Mouse (Mus musculus) hindbrain, embryonic 11.5 days (tissue): ENCODE results near the gene Wipf1. TPM values are rescaled to one million over a fixed set of nuclear protein-coding genes. Genes with fewer than 3 reads are reported as not detected.

Experiments used
- ATAC-seq: fragments of 200-750 bp; cut with Nextera tagmentation; 2 replicates; pipeline ENCODE4 v1.8.0; 2017; ENCODE audit warnings: mild to moderate bottlenecking, moderate TSS enrichment, moderate library complexity; ENCODE audit not compliant: low FRiP score
- DNase-seq: peaks from one replicate; pipeline ENCODE4 v3.0.0-alpha.2; 2015; ENCODE audit warnings: low spot score
- H3K27ac ChIP-seq: fragments of 300-500 bp; sonication (generic); 2 replicates; pipeline ENCODE4 v1.5.1; 2014; ENCODE audit warnings: mild to moderate bottlenecking, low read depth, low read length
- H3K27me3 ChIP-seq: fragments of 300-500 bp; sonication (generic); 2 replicates; pipeline ENCODE4 v1.6.1; 2014; ENCODE audit warnings: mild to moderate bottlenecking, low read length, moderate library complexity, mixed read lengths; ENCODE audit not compliant: control insufficient read depth, insufficient read depth
- H3K36me3 ChIP-seq: fragments of 300-500 bp; sonication (generic); 2 replicates; pipeline ENCODE4 v1.6.1; 2014; ENCODE audit warnings: mild to moderate bottlenecking, low read length, moderate library complexity, mixed read lengths; ENCODE audit not compliant: control insufficient read depth, insufficient read depth
- H3K4me1 ChIP-seq: fragments of 300-500 bp; sonication (generic); replicated peaks from 2 replicates; pipeline ENCODE4 v1.6.1; 2014; ENCODE audit warnings: low read length, mixed read lengths; ENCODE audit not compliant: control insufficient read depth, insufficient read depth
- H3K4me2 ChIP-seq: fragments of 300-500 bp; sonication (generic); replicated peaks from 2 replicates; pipeline ENCODE4 v1.6.1; 2014; ENCODE audit warnings: mild to moderate bottlenecking, low read depth, low read length
- H3K4me3 ChIP-seq: fragments of 300-500 bp; sonication (generic); 2 replicates; pipeline ENCODE4 v1.5.1; 2014; ENCODE audit warnings: low read depth, low read length
- H3K9ac ChIP-seq: fragments of 300-500 bp; sonication (generic); 2 replicates; pipeline ENCODE4 v1.6.1; 2014; ENCODE audit warnings: low read depth, low read length
- H3K9me3 ChIP-seq: fragments of 300-500 bp; sonication (generic); 2 replicates; pipeline ENCODE4 v1.6.1; 2016; ENCODE audit warnings: low read length; ENCODE audit not compliant: control insufficient read depth
- WGBS: fragments of 180-500 bp; shearing (Covaris S2); extraction: QIAGEN DNeasy Blood & Tissue Kit; methylation state at CpG from one replicate; pipeline ENCODE4 v1.1.7; 2014; 5-methylcytosine and 5-hydroxymethylcytosine counted together
- polyA plus RNA-seq: library from polyadenylated mRNA; unstranded; fragments of >200 nt; fragmentation: Nextera tagmentation; extraction: Ambion mirVana; gene quantifications from 2 replicates; pipeline ENCODE4 v1.2.1, GENCODE M21; 2014

Gene Wipf1
- polyA plus RNA-seq, 1 experiment from 2014 or later = 9.7 TPM

DNA sequence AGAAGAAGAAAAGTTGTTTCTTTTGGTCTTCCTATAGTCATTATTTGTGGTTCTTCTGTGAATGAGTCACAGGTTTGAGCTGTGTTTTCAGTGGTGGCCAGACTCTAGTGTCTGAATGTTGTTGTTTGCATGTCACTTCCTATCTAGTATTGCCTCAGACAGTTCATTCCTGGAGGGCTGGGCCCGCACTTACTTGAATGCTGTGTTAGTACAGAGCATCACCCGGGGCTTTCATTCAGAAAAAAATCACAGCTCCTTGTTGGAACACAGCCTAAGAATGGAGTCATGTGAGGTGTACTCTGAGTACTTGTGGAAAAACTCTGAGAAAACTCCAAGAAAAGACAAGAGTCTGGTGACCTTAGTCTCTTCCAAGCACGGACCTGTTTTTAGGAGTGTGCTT lies 23.4 kb upstream of the Wipf1 start:
- Histone ChIP-seq H3K4me1 (no peaks in the 10 kb centered on the region), H3K9ac (no peak overlapping the region), H3K36me3 (no peaks in the 10 kb centered on the region), H3K9me3 (no peaks in the 10 kb centered on the region), H3K4me2 (no peak overlapping the region), H3K4me3 (no peak overlapping the region), H3K27me3 (no peaks in the 10 kb centered on the region), H3K27ac (no peak overlapping the region)
- no peak for ATAC-seq
- 85% methylated on average over 3 of the region's 3 CpGs for WGBS
- no peak for DNase-seq

DNA sequence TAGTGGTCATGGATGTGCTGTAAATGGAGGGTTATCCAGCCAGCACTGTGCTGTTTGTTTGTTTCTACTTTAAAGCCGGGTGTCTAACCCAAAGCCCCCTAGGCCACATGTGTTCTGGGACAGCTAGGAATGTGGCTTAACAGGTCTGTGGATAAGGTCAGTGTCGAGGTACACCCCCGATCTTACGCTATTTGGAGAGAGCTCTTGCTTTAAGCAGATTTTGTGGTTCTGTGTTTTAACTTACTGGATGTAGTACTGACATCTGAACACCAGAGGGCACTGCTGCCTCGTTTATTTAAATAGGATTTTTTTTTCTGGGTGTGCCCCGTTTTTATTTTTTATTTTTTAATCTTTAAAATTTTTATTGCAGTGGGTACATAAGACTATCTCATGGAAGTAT lies 21.2 kb upstream of the Wipf1 start:
- H3K9ac ChIP-seq = no peak overlapping the region
- H3K4me3 ChIP-seq = no peak overlapping the region
- no peak overlapping the region for H3K4me2 ChIP-seq
- 27% methylated on average over 6 of the region's 6 CpGs for WGBS
- no peaks in the 10 kb centered on the region for H3K27me3 ChIP-seq
- no peaks in the 10 kb centered on the region for H3K9me3 ChIP-seq
- H3K27ac ChIP-seq = no peak overlapping the region
- ATAC-seq = no peak
- H3K36me3 ChIP-seq = no peaks in the 10 kb centered on the region
- H3K4me1 ChIP-seq = no peaks in the 10 kb centered on the region
- peak; percentile 75 for DNase-seq

DNA sequence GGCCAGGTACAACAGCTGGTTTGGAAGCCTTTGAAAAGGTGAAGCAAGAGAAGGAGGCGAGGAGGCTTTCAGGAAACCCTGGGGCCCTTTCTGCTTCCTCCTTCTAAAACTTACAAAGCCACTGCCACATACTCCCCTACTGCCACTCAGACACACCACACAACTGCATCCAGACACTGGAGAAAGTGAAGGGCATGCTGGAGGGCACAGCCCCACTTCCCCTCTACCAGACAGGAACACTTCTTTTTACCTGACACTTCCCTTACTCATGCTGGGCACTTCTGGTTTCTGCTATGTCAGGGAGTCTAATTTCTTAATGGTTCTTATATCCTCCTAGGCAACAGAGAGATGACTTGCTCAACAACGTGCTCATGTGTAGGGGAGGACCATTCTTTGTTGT lies 19.0 kb upstream of the Wipf1 start:
- Histone ChIP-seq H3K4me1 (no peaks in the 10 kb centered on the region; the same call in 1 of the 2 replicates), H3K9me3 (no peaks in the 10 kb centered on the region), H3K4me3 (no peak overlapping the region), H3K36me3 (no peaks in the 10 kb centered on the region), H3K9ac (no peak overlapping the region), H3K27me3 (no peaks in the 10 kb centered on the region), H3K27ac (no peak overlapping the region), H3K4me2 (no peak overlapping the region)
- ATAC-seq (no peak), DNase-seq (no peak)
- WGBS = 65% methylated on average over 2 of the region's 2 CpGs

DNA sequence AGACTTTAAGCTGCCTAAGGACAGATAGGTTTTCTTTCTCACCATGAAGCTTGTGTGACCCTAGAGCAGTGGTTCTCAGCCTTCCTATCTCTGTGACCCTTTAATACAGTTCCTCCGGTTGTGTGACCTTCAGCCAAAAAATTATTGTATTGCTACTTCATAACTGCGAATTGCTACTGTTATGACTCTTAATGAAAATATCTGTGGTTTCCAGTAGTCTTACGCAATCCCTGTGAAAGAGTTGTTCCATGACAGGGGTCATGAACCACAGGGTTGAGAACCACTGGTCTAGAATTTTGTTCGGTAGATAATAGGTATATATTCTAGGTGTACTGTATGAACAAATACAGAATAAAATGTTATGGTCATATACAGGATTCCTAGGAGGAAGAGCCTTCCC lies 17.7 kb upstream of the Wipf1 start:
- ATAC-seq (no peak), DNase-seq (no peak)
- no peak overlapping the region for H3K9ac ChIP-seq
- no peaks in the 10 kb centered on the region for H3K36me3 ChIP-seq
- no peaks in the 10 kb centered on the region; the same call in 1 of the 2 replicates for H3K4me1 ChIP-seq
- H3K27ac ChIP-seq = no peak overlapping the region
- H3K4me3 ChIP-seq = no peak overlapping the region
- no peaks in the 10 kb centered on the region for H3K9me3 ChIP-seq
- H3K4me2 ChIP-seq = no peak overlapping the region
- WGBS = 89% methylated on average over 4 of the region's 4 CpGs
- no peaks in the 10 kb centered on the region for H3K27me3 ChIP-seq

DNA sequence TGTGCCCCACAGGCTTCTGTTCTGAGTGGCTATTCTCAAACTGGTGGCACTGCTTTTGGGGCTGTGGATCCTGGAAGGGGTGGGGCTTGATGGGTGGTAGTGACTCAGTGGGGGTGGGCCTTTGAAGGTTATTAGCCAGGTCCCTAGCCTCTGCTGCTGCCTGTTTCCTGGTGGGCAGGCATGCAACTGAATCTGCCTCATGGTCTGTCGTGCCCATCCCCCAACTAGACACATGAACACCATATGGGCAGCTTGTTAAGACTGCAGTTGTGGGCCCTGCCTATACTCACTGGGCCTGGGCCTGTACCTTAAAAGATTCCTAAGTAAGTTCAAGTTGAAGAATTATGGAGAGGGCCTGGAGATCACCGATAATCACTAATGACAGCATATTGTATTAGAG lies 16.0 kb upstream of the Wipf1 start:
- H3K27me3 ChIP-seq = no peaks in the 10 kb centered on the region
- H3K4me2 ChIP-seq = no peak overlapping the region
- no peaks in the 10 kb centered on the region for H3K36me3 ChIP-seq
- DNase-seq = peak; percentile 40
- 71% methylated on average over 2 of the region's 2 CpGs for WGBS
- H3K4me1 ChIP-seq = no peaks in the 10 kb centered on the region; the same call in 1 of the 2 replicates
- H3K9ac ChIP-seq = no peak overlapping the region
- ATAC-seq = no peak
- H3K27ac ChIP-seq = no peak overlapping the region
- H3K9me3 ChIP-seq = no peaks in the 10 kb centered on the region
- H3K4me3 ChIP-seq = no peak overlapping the region

DNA sequence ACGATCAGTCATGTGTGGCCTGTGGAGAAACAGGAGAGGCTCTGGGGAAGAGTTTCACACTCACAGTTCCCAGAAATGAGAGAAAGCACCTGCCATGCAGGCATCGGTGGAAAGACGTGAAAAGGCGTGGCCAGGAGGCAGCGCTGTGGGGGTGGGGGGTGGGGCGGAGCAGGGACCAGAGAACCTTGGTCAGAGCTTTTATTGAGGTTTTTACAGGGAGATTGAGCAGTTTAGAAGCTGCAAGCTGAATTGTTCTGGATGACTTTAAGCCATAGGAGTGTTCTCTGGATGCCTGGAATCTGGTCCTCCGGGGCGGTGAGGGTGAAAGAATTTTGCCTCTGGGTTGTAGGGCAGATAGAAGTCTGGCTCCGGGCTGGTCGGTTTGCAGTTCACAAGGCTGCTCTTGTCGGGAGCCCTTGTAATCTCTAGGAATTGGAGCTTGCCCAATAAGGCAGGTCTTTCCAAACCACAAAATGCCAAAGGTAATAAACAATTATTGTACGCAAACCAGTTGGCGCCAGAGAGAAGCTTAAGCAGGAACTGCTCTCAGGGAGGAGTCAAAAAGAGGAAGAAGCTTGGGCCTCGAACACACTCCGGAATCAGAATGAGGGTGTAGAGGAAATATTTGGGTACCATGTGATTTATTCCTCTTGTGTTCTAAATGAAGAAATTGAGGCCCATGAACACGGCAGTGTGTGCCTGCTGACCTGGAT lies 11.1 kb upstream of the Wipf1 start:
- Histone ChIP-seq H3K9ac (no peak overlapping the region), H3K4me3 (no peak overlapping the region), H3K27me3 (no peaks in the 10 kb centered on the region), H3K4me2 (no peak overlapping the region), H3K27ac (no peak overlapping the region), H3K4me1 (no peaks in the 10 kb centered on the region; the same call in 1 of the 2 replicates), H3K9me3 (no peaks in the 10 kb centered on the region), H3K36me3 (no peaks in the 10 kb centered on the region)
- 45% methylated on average over 16 of the region's 16 CpGs for WGBS
- ATAC-seq = no peak
- DNase-seq = no peak

DNA sequence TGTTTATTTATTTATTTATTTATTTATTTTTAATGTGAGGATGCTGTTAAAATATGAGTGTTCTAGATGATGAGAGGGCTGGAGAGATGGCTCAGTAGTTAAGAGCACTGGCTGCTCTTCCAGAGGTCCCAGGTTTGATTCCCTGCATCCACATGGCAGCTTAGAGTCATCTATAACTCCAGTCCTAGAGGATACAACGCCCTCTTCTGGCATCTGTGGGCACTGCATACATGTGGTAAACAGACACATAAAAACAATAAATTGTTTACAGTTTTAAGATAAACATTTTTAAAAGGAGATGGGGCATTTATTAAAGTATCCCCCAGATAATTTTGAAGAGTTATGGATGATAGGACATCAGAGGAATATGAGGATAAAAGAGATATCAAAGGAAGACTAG lies 10.2 kb upstream of the Wipf1 start:
- no peak overlapping the region for H3K27ac ChIP-seq
- WGBS = 33% methylated on average over 1 of the region's 1 CpGs
- H3K4me2 ChIP-seq = no peak overlapping the region
- H3K4me3 ChIP-seq = no peak overlapping the region
- no peak overlapping the region for H3K9ac ChIP-seq
- H3K27me3 ChIP-seq = no peaks in the 10 kb centered on the region
- H3K36me3 ChIP-seq = no peaks in the 10 kb centered on the region
- ATAC-seq (no peak), DNase-seq (no peak)
- no peaks in the 10 kb centered on the region for H3K9me3 ChIP-seq
- H3K4me1 ChIP-seq = no peaks in the 10 kb centered on the region

DNA sequence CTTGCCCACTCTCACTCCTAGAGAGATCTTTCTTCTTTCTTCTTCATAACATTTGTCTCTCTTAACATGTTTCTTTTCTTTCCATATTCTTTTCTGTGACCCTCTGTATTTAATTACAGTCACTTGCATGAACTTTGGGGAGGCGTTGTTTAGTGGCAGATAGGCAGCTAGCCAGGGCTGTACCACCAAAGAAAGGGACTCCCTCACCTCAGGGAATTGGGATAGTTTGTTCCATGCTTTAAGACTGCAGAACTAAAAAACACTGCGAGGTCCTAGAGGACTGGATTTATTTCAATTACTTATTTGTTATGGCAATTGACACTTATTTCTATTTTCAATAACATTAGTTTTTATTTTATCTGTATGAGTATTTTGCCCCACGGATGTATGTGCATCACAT lies 9.6 kb upstream of the Wipf1 start:
- H3K4me1 ChIP-seq = no peaks in the 10 kb centered on the region
- H3K27ac ChIP-seq = no peak overlapping the region
- 91% methylated on average over 3 of the region's 3 CpGs for WGBS
- H3K4me3 ChIP-seq = no peak overlapping the region
- H3K9ac ChIP-seq = no peak overlapping the region
- DNase-seq (no peak), ATAC-seq (no peak)
- no peaks in the 10 kb centered on the region for H3K36me3 ChIP-seq
- no peaks in the 10 kb centered on the region for H3K9me3 ChIP-seq
- no peaks in the 10 kb centered on the region for H3K27me3 ChIP-seq
- no peak overlapping the region for H3K4me2 ChIP-seq

DNA sequence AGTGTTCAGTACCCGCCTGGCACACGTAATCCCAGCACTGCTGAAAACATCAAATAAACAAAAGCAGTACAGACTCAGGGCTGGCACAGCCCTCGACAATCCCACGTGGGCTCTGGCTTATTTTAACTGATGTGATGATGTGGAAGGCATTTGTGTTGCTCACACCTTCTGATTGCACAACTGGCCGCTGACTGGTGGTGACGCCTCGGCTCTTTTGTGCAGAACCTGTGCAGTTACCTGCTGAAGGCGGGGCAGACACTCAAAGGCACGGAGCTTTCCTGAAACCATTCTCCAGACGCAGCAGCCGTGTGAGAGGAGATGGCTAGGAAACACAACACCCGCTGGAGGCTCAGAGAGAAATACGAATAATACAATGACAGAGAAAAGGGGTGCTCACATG lies 9.1 kb upstream of the Wipf1 start:
- Histone ChIP-seq H3K9ac (no peak overlapping the region), H3K27me3 (no peaks in the 10 kb centered on the region), H3K4me1 (no peaks in the 10 kb centered on the region), H3K4me3 (no peak overlapping the region), H3K4me2 (no peak overlapping the region), H3K27ac (no peak overlapping the region), H3K36me3 (no peaks in the 10 kb centered on the region), H3K9me3 (no peaks in the 10 kb centered on the region)
- 82% methylated on average over 13 of the region's 13 CpGs for WGBS
- ATAC-seq = no peak
- DNase-seq = no peak
